In genomic region chr6:137503462-137503861, GRCm38 (mm10) we compare ENCODE assay signal across 23 mouse cellular contexts.
DNase-seq lines count a peak whose midpoint lies in the region; ATAC-seq and TF ChIP-seq lines count a peak whose summit lies in the region.
"Had no signal": no experiment of that assay in that cellular context is flagged by ENCODE, and none has a peak within 500 bp of the region (broad histone marks: within the 10 kb centered on the region; RNA-seq: fewer than 3 reads in every experiment).

No protein-coding gene starts in this region.

- dilution Hi-C loops in CH12.LX (cut with MboI; ENCODE audit: extremely low pct_ligation_motif_present, extremely low pct_unique_long_range_greater_than_20kb, low sequenced_read_pairs), result no loop called here

- no peak overlapping the region for H3K27ac ChIP-seq in liver, embryonic 11.5 days (ENCODE audit: low read depth, low read length)
- no peak overlapping the region for H3K27ac ChIP-seq in liver, postnatal 0 days (ENCODE audit: low read depth)
- H3K27ac ChIP-seq in CH12.LX (ENCODE audit: insufficient read depth, low read depth), result no peak overlapping the region; the same call in 1 of the 2 replicates
- H3K27ac ChIP-seq: forebrain, embryonic 15.5 days; heart, embryonic 10.5 days; layer of hippocampus, adult 2 months; left cerebral cortex, adult 2 months; liver, embryonic 14.5 days; midbrain, embryonic 15.5 days; neural tube, embryonic 15.5 days had no signal

- TF ChIP-seq CTCF in liver, postnatal 0 days (IDR thresholded peaks at IDR 0.05; ENCODE audit: low read depth), result no peak
- TF ChIP-seq CTCF in CH12.LX (conservative IDR thresholded peaks at IDR 0.05 in 1 of 2, IDR thresholded peaks at IDR 0.05 in 1 of 2; ENCODE audit: low read depth in 2 of 2, low read length in 2 of 2), result no peak

- H3K36me3 ChIP-seq in liver, embryonic 11.5 days (ENCODE audit: control insufficient read depth, insufficient read depth, low read length), result no peaks in the 10 kb centered on the region
- no peaks in the 10 kb centered on the region for H3K36me3 ChIP-seq in liver, postnatal 0 days (replicated peaks; ENCODE audit: insufficient read depth, low read length)
- H3K36me3 ChIP-seq in CH12.LX (replicated peaks in 1 of 2; ENCODE audit: control insufficient read depth in 1 of 2, insufficient read depth in 1 of 2, low read length in 1 of 2), result peaks cover 0 to 17% of the 10 kb centered on the region in 2 experiments
- H3K36me3 ChIP-seq: forebrain, embryonic 15.5 days; heart, embryonic 10.5 days; midbrain, embryonic 15.5 days; neural tube, embryonic 15.5 days had no signal

- in situ Hi-C loops in CH12.LX (cut with MboI; ENCODE audit: low pct_ligation_motif_present, low pct_unique_long_range_greater_than_20kb, low sequenced_read_pairs), result no loop called here

- no peak for DNase-seq in liver, embryonic 11.5 days (ENCODE audit: low spot score)
- DNase-seq in liver, postnatal 0 days, result no peak
- DNase-seq in CH12.LX (ENCODE audit: extremely low read depth) (peak; percentile 81), ES-CJ7 (ENCODE audit: low read depth, low spot score) (peak; percentile 73)
- no peak for DNase-seq in layer of hippocampus, postnatal 10 days (ENCODE audit: low spot score in 2 of 2)
- no peak for DNase-seq in heart, postnatal 36 days
- DNase-seq: adrenal gland, postnatal 10 days; cerebellum, adult 9-10 months; gastrocnemius, postnatal 25 days; kidney, adult 2 months; kidney, postnatal 10 days; left cerebral cortex, postnatal 4 days; lung, postnatal 10 days; right cerebral cortex, postnatal 14 days had no signal

- no peak for TF ChIP-seq POLR2A in CH12.LX (IDR thresholded peaks at IDR 0.05; ENCODE audit: low read depth, low read length)

- H3K9ac ChIP-seq in liver, embryonic 11.5 days (ENCODE audit: low read depth, low read length), result no peak overlapping the region
- no peak overlapping the region for H3K9ac ChIP-seq in liver, postnatal 0 days (replicated peaks)
- no peak overlapping the region for H3K9ac ChIP-seq in CH12.LX (ENCODE audit: insufficient read depth, low read depth)
- H3K9ac ChIP-seq: forebrain, embryonic 15.5 days; liver, embryonic 14.5 days; midbrain, embryonic 15.5 days; neural tube, embryonic 15.5 days had no signal

- no peak overlapping the region for H3K4me3 ChIP-seq in liver, embryonic 11.5 days (ENCODE audit: low read depth, low read length)
- no peak overlapping the region for H3K4me3 ChIP-seq in liver, postnatal 0 days (ENCODE audit: low read depth, low read length)
- H3K4me3 ChIP-seq in CH12.LX (replicated peaks in 1 of 3; ENCODE audit: low read depth in 2 of 3, low read length in 2 of 3, poor library complexity in 1 of 3), result no peak overlapping the region
- H3K4me3 ChIP-seq: erythroblast, embryonic 14.5 days; forebrain, embryonic 15.5 days; heart, embryonic 10.5 days; layer of hippocampus, adult 2 months; left cerebral cortex, adult 2 months; midbrain, embryonic 15.5 days; neural tube, embryonic 15.5 days had no signal

- H3K79me2 ChIP-seq in CH12.LX (replicated peaks; ENCODE audit: control insufficient read depth, extremely low read depth, insufficient read depth, poor library complexity, severe bottlenecking), result no peaks in the 10 kb centered on the region

- intact Hi-C loops in heart, postnatal 36 days (cut with DNase I), result no loop called here

- no peaks in the 10 kb centered on the region for H3K4me1 ChIP-seq in liver, embryonic 11.5 days (replicated peaks; ENCODE audit: control insufficient read depth, insufficient read depth, low read length)
- no peaks in the 10 kb centered on the region for H3K4me1 ChIP-seq in liver, postnatal 0 days (ENCODE audit: insufficient read depth)
- H3K4me1 ChIP-seq in CH12.LX (ENCODE audit: control insufficient read depth in 1 of 2, insufficient read depth in 2 of 2), result peaks cover 7 to 33% of the 10 kb centered on the region in 2 experiments
- H3K4me1 ChIP-seq: forebrain, embryonic 15.5 days; midbrain, embryonic 15.5 days; neural tube, embryonic 15.5 days had no signal

- H3K9me3 ChIP-seq in liver, embryonic 11.5 days (ENCODE audit: control insufficient read depth, low read length), result no peaks in the 10 kb centered on the region
- no peaks in the 10 kb centered on the region for H3K9me3 ChIP-seq in liver, postnatal 0 days (ENCODE audit: low read length)
- no peaks in the 10 kb centered on the region for H3K9me3 ChIP-seq in CH12.LX (replicated peaks; ENCODE audit: low read length)
- H3K9me3 ChIP-seq: forebrain, embryonic 15.5 days; heart, embryonic 10.5 days; midbrain, embryonic 15.5 days; neural tube, embryonic 15.5 days had no signal

- ATAC-seq in liver, embryonic 11.5 days (replicated peaks; ENCODE audit: low FRiP score), result 0 out of 2 replicates have a peak, but pooled peaks have one; percentile 11
- no peak for ATAC-seq in liver, postnatal 0 days
- 0 out of 2 replicates have a peak, but pooled peaks have one; percentile 10 for ATAC-seq in megakaryocyte-erythroid progenitor cell, adult 5-6 weeks (replicated peaks; ENCODE audit: low FRiP score, low TSS enrichment, poor library complexity, severe bottlenecking)
- ATAC-seq: forebrain, embryonic 15.5 days; midbrain, embryonic 15.5 days had no signal

- no peak for TF ChIP-seq RAD21 in CH12.LX (IDR thresholded peaks at IDR 0.05; ENCODE audit: low read depth, low read length)

- H3K27me3 ChIP-seq in liver, embryonic 11.5 days (replicated peaks; ENCODE audit: control insufficient read depth, insufficient read depth, low read length), result no peaks in the 10 kb centered on the region
- no peaks in the 10 kb centered on the region for H3K27me3 ChIP-seq in liver, postnatal 0 days (ENCODE audit: insufficient read depth, low read length)
- H3K27me3 ChIP-seq in CH12.LX (replicated peaks), result no peaks in the 10 kb centered on the region
- H3K27me3 ChIP-seq: forebrain, embryonic 15.5 days; midbrain, embryonic 15.5 days; neural tube, embryonic 15.5 days had no signal

- no peak overlapping the region for H3K4me2 ChIP-seq in liver, embryonic 11.5 days
- H3K4me2 ChIP-seq in liver, postnatal 0 days (ENCODE audit: low read depth, low read length), result no peak overlapping the region
- H3K4me2 ChIP-seq in CH12.LX (ENCODE audit: insufficient read depth, low read depth, poor library complexity, severe bottlenecking), result no peak overlapping the region
- H3K4me2 ChIP-seq: forebrain, embryonic 15.5 days; midbrain, embryonic 15.5 days; neural tube, embryonic 15.5 days had no signal

- no peak for TF ChIP-seq EP300 in liver, postnatal 0 days (IDR thresholded peaks at IDR 0.05; ENCODE audit: low read depth)
- peak; percentile 37; the same call in 1 of the 2 replicates for TF ChIP-seq EP300 in CH12.LX (IDR thresholded peaks at IDR 0.05; ENCODE audit: low read length)

- 85% methylated on average over 8 of the region's 8 CpGs for WGBS in liver, embryonic 11.5 days
- WGBS in liver, postnatal 0 days (ENCODE audit: insufficient replicate concordance), result 80% methylated on average over 8 of the region's 8 CpGs

TF ChIP-seq in CH12.LX, 34 proteins besides CTCF, POLR2A, EP300 and RAD21:
- no peak for TF ChIP-seq GABPA (IDR thresholded peaks at IDR 0.05; ENCODE audit: insufficient replicate concordance, low read depth, low read length)
- no peak for TF ChIP-seq ZMIZ1 (IDR thresholded peaks at IDR 0.05; ENCODE audit: low read depth, low read length)
- no peak for TF ChIP-seq KAT2A (IDR thresholded peaks at IDR 0.05; ENCODE audit: insufficient replicate concordance, low read length)
- no peak for TF ChIP-seq CHD1 (IDR thresholded peaks at IDR 0.05; ENCODE audit: low read depth, low read length)
- no peak for TF ChIP-seq UBTF (IDR thresholded peaks at IDR 0.05; ENCODE audit: low read depth, low read length)
- no peak for TF ChIP-seq NELFE (IDR thresholded peaks at IDR 0.05; ENCODE audit: low read depth, low read length)
- peak; percentile 67 for TF ChIP-seq ETS1 (conservative IDR thresholded peaks at IDR 0.05; ENCODE audit: low read depth, low read length)
- TF ChIP-seq JUND (conservative IDR thresholded peaks at IDR 0.05; ENCODE audit: low read depth, low read length), result no peak
- TF ChIP-seq BHLHE40 (IDR thresholded peaks at IDR 0.05; ENCODE audit: low read depth, low read length), result 0 out of 2 replicates have a peak, but pooled peaks have one; percentile 12
- TF ChIP-seq TBP (conservative IDR thresholded peaks at IDR 0.05; ENCODE audit: low read depth, low read length), result no peak
- no peak for TF ChIP-seq CHD2 (IDR thresholded peaks at IDR 0.05; ENCODE audit: low read length)
- peak; percentile 74; the same call in 1 of the 2 replicates for TF ChIP-seq MAFK (IDR thresholded peaks at IDR 0.05; ENCODE audit: insufficient replicate concordance, low read length)
- no peak for TF ChIP-seq NRF1 (IDR thresholded peaks at IDR 0.05; ENCODE audit: low read depth, low read length)
- no peak for TF ChIP-seq ZNF384 (IDR thresholded peaks at IDR 0.05; ENCODE audit: low read depth, low read length)
- TF ChIP-seq ZC3H11A (IDR thresholded peaks at IDR 0.05; ENCODE audit: low read depth, low read length), result no peak
- no peak for TF ChIP-seq ZKSCAN1 (IDR thresholded peaks at IDR 0.05; ENCODE audit: borderline replicate concordance, low read depth, low read length)

Comparison
In these comparisons a context has a peak if more than half of its experiments do, and no peak if none do; other contexts are left out.
1. DNase-seq: peak in CH12.LX (single experiment) and ES-CJ7 (single experiment); none in liver, embryonic 11.5 days (single experiment), liver, postnatal 0 days (single experiment), layer of hippocampus, postnatal 10 days (0 of 2) and heart, postnatal 36 days (0 of 2).